Mouse (Mus musculus): ENCODE data around the gene Zfhx3.

Gene Zfhx3

DNA sequence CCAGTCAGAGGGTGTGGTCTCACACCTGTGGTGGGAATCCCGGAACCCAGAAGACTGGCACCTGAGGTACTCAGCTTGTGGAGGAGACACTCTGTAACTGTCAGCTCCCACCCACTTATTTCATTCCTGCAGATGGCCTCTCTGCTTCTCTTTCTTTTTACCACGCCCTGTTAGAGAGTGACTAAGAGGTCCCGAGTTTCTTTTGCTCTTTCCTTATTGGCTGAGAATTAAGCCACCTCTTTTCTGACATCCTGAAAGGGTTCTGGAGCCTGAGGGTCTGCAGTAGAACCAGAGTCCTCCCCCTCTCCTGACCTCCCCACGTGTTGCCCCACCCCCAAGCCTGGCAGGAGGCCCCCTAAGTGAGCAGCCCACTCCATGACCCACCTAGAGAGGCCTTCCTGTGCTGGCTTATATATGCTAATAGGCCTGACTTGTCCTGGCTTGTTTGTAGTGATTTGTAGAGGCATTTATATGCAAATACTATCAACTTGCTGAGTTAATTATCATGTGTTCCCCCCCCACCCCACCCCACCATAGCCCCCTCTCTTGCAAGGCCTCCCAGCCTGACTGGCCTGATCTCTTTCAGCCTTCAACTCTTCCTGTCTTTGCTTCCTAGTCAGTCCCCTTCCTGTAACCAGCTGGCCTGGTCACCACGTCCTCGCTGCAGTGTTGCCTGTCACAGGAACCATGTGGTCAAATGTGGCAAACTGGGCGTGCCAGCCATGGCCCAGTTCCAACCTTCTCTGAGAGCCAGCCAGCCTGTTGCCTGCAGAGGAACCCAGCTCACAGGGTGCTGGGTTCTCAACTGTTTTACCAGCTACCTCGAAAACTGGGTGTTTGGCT, 780.4 kb downstream of the Zfhx3 start:
- DNase-seq (ENCODE audit: low spot score) = peak; percentile 90

DNA sequence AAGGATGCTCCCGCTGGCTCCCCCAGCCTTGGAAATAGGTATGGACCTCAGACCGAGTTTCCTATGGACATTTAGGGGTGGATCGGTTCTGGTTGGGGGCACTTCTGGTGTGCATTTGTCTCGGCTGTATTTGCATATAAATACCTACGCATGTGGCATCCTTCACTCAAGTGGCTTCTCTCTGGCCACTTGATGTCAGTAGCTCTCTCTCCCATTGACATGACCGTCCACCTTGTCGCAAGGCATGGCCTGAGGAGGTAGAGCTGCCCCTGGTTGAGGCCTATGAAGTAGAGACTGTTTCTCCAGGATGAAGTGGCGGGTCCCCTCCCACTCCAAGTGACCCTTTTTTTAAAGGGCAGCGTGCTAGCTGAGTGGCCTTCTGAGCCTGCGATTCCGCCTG, 781.2 kb downstream of the Zfhx3 start:
- no peak for DNase-seq (ENCODE audit: low spot score)

DNA sequence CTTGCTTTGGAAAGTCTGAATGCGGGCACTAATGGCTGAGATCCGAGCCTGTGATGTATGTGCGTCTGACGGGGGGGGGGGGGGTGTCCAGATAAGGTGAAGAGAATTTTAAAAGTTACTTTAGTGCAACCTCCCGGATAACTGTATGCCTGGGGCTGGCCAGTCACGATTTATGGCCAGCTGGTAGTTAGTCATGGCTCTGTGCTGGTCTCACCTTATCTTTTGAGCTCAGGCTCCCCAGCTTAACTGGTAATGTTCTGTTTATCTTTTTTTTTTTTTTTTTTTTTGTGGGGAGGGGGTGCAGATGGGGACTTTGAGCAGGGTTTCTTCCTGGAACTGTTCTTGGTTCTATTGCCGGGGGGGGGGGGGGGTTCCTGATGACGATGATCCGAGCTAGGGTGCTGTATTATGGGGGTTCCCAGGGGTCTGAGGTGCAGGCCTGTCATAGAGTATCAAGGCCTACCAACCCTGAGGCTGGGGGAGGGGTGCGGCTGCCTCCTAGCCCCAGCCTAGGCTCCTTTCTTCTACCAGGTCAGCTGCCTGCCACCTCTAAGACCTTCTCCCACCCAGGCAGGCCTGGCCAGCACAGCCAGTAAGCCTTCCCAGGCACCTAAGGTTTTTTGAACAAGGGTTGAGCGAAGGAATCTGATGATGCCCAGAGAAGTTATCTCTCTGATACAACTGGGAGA, 782.5 kb downstream of the Zfhx3 start:
- DNase-seq (ENCODE audit: low spot score) = no peak

DNA sequence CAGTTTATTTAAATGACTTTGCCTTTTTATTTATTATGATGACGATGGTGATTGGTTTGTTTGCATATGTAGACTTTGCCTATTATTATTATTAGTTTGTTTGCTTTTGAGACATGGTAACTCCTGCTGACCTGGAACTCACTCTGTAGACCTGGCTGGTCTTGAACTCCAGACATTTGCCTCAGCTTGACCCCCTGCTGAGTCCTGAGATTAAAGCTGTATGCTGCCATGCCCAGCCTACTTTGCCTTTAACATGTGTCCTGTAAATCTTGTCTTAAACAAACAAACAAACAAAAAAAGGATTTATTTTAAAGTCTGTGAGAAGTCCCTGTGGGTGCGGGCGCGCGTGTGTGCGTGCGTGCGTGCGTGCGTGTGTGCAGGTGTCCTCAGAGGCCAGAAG, 783.2 kb downstream of the Zfhx3 start:
- DNase-seq (ENCODE audit: low spot score) = no peak

DNA sequence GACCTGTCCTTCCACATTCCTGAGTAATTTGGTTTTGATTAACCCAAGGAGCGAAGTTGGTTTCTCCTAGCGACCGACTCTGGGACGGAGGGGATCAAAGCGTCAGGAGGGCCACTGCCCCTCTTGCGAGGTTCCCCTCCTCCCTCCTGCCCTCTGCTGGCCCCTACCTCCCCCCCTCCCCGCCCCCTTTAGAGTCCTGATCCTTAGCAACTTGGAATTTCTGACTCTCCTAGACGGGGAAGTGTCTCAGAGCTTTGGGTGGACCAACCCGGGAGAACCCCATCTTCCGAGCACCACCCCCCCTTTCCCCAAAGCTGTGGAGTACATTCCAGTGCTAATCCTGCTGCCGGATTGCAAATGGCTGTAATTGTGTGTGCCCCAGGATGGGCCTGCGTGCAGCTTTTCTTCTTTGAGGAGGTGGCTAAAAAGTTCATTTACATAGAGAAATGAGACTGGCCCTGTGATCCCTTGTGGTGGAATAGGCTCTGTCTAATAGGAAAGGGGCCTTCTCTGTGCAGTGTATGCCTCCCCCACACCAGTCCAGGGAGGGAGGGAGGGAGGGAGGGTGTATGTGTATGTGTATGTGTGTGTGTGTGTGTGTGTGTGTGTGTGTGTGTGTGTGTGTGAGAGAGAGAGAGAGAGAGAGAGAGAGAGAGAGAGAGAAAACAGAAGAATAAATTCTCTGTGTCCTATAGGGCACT, 784.2 kb downstream of the Zfhx3 start:
- no peak for DNase-seq (ENCODE audit: low spot score)

DNA sequence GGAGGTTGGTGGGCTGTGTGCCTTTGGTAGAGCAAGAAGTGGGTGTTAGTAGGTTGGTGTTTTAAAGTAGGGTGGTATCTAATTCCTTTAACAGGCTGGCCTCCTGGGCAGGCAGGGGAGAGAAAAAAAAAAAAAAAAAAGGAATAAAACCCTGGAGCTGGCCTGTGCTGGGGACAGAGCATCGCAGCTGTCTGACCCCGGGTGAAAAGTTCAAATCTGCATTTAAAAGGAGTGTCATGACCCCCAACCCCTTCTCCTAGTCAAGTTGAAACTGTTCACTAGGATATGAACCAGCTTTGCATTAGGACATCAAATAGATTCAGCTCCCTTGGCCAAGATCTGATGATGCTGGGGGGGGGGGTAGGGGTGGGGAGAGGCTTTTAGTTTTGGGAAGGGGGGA, 786.7 kb downstream of the Zfhx3 start:
- DNase-seq (ENCODE audit: low spot score) = no peak

DNA sequence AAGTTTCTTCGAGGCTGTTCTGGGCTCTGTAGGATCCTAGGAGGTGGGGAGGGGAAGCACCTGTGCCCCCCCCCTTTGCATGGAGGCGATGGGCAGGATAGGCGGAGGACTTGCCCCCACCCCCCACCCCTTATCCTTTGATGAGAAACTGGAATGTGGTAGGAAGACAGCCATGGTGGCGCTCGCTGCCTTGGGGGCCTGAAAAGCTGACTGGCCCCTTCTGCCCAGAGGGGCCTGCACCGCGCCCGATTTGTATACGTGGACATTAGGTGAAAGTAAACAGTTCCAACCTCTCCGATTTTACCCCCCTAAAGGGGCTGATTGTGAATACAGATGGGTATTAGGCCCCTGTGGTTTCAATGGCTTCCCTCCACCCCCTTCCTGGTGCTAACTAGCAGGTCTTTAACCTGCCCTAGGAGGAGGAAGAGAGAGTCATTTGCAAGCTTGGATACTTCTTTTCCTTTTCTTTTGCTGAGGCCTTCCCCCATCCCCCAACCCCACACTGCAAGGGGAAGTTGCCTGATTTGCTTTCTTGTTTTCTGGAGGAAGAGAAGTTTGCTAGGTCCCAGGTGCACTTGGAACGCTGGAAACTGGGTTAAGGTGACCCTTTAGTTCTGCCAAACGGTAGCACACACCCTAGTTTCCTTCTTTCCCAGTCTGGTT, 787.4 kb downstream of the Zfhx3 start:
- no peak for DNase-seq (ENCODE audit: low spot score)

DNA sequence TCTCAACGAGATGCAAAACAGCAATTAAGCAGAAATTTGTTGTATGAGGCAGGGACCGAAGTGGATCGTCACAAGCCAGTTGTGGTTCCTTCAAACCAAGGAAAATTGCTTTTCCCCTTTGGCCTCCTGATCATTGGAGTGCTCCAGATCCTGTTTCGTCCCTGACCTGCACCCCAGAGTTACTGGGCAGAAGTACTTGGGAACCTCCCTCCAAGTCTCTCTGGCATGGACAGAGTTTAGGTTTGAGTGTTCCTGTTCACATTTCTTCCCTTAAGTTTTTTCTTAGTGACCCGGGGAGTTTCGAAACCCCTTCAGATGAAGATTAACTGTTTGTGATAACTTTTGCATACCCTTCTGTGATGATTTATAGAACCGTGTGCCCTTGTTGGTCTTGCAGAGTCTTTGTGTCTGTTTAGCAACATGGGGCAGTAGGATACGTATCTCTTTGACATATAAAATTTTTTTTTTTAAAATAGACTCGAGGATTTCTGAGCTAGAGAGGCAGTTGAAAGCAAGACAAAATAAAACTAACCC, 788.5 kb downstream of the Zfhx3 start:
- DNase-seq (ENCODE audit: low spot score) = no peak

DNA sequence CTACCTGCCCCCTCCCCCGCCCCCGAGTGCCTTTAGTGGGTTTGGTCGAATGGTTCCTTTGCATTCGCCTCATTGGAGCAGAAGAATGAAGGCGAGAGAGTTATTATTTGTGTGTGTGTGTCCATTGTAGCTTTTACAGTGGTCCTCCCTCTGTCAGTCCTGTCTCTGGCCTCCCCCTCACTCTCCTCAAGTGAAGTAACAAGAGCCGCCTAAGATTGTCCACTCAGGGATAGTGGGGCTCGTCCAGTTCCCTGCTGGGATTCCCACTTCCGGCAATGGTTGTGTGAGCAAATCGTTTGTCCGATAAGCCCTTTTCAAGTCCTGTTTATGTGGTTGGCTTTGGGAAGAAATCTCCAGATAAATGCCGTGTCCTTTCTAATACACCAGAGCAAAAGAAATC, 790.1 kb downstream of the Zfhx3 start:
- no peak for DNase-seq (ENCODE audit: low spot score)

DNA sequence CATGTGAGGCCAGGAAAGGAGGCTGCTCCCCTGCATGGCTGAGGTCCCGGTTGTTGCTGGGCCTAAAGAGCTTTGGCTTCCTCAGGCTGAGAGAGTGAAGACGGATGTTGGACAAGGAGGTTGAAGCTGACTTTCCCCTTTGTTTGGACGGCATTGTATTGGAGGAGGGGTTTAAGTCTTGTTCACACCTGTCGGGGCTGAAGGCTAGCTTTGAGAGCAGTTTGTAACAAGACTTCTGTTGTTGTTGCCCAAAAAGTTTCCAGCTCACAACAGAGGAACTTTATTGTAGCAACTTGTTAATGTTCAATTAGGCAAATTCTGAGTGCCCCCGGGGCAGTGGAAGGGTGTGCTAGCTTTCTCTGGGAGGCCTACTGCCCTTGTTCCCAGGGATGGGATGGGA, 790.9 kb downstream of the Zfhx3 start:
- no peak for DNase-seq (ENCODE audit: low spot score)

DNA sequence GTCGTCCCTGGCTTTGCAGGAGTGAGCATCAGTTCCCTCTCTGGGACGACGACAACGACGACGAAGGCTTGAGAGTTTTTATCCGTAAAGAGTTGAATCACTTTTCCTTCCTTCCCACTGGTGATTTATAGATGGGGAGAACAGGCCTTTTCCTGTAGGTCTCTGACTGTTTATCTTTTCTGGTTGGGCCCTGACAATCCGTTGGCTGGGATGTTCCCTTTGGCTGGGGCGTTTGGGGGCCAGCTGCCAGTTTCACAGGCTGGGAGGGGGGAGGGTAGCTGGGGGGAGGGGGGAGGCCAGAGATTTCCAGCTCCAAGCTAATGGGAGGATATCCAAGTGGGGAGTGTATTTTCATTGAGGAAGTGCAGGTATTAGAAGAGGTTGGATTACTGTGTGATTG, 794.0 kb downstream of the Zfhx3 start:
- DNase-seq (ENCODE audit: low spot score) = peak; percentile 34

DNA sequence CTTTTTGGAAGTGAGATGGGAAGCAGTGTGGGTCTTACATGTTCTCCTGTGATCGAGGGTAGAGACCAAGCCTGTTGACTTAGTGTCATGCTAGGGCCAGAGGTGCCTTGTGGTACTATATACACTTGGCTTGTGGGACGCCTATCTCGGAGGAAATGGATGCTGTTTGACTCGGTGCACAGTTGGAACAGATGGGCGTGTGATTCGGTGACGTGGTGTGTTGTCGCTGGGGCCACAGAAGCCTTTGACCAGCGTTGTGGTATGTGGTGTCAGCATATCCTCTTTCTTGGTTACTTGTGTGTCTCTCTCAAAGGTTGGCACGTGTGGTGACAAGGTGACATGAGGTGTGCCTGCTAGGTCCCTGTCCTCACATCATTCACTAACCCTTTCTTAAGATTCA, 795.7 kb downstream of the Zfhx3 start:
- no peak for DNase-seq (ENCODE audit: low spot score)

DNA sequence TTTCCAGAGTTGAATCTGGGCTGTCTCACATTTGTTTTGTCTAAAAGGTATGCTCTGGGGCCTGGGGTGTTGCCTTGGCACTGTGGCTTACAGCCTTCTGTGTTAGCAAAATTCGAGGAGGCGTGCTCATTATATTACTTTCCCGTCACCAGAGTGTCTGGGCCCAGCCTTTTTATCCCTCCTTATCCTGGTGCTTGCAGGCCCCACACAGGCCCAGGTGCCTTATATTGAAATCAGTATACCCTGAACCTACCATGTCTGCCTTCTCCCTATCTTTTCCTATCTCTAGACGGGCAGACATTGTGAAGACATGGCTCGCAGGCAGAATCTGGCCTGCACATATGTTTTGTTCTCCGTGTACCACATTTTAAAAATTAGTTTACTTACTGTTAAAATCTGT, 797.1 kb downstream of the Zfhx3 start:
- no peak for DNase-seq (ENCODE audit: low spot score)

DNA sequence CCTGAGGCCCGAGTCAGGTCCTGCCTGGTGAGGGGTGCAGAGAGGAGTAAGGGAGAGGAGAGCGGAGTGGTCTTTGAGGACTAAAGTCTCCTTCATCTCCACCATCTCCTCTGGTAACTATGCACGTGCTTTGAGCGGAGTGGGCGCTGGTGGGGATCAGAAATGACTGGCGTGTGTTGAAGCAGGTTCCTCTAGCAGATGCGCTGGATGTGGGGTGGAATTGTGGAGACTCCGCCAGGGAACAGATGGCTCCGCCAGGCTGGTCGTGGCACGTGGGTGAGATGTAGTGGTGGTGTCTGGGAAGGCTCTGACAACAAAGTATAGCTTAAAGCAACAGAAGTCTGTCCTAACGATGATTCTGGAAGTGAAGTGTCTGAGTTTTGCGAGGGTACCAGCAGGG, 798.0 kb downstream of the Zfhx3 start:
- no peak for DNase-seq (ENCODE audit: low spot score)

DNA sequence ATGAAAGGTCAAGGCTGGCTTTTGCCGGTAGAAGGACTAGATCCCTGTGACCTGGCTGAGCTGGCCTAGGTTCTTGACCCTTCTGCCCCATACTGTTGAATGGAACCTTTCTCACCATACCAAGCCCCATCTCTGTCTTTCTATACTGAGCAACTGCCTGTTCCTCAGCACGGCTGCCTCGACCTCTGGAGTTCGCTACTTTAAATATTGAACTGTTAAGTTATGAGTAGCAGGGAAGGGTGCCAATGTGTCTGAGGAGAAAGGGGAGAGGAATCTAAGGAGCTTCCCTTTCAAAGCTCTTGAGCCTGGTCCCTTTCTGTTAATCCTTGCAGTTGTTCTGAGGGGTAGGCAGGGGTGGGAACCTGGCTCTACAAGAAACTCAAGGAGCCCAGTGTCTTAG, 799.2 kb downstream of the Zfhx3 start:
- no peak for DNase-seq (ENCODE audit: low spot score)

DNA sequence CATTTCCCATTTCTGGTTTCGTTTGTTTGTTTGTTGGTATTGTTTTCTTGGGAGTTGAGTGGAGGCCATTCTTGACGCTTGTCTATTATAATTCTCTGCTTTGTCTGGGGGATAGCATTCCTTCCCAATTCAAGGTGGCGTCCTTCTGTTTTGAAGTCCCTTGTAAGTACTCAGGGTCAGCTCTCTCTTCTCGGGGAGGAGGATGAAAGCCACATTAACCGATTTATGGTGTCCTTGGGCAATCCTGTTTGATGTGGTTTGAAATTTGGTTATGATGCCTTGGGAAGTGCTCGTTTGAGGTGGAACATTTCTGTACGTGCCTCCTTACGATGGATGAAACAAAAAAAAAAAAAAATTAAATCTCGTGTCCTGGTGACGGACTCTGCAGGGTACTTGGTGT, 800.0 kb downstream of the Zfhx3 start:
- no peak for DNase-seq (ENCODE audit: low spot score)

DNA sequence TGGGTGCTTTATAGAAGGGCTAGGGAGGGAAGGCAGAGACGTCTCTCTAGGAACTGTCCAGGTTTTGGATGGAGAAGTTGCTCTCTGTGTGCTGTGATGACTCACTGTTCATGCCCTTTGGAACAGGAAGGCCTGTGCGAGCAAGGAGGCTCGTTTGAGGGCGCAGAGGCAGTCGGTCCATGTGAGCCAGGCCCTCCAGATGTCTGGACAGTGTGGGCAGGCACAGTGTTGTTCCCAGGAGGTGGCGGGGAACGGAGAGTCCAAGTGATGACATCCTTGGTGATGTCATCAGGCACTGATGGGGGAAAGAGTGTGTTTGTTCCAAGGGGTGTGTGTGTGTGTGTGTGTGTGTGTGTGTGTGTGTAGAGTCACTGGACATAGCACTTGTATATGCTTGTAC, 800.8 kb downstream of the Zfhx3 start:
- peak; percentile 39 for DNase-seq (ENCODE audit: low spot score)

DNA sequence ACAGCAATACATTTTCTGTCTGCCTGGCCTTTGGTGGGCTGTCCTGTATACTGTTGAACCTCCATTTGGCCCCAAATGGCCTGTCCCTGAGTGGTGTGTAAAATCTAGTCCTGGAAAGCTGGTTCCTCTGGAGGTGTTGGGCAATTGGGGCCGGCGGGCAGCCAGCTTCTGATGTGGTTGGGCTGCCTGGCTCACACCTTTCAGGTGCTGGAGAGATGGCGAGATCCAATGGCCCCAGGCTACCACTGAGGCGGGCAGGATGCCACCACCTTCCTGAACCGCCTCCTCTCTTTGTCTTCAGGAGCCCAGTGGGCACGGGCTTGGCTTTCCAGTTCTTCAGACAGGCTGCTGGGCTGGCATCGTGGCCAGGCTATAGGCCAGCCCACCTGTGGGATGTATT, 803.1 kb downstream of the Zfhx3 start:
- peak; percentile 38 for DNase-seq (ENCODE audit: low spot score)

DNA sequence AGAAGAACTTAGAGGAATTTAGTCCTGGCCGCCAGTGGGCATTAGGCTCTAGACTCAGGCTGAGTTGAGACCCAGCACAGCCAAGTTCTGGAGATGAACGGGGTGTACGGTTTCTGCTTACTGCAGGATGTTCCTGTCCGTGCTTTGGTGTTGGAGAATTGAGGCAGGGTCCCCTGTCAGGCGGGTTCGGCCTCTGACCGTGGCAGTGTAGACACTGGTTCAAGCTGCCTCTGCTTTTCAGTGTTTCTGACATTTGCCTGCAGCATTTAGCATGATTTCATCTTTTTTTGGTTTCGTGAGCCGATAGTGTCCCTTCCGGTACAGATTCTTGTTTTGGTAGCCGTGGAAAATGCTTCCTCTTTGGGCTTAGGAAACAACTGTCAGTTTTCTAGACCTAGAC, 805.7 kb downstream of the Zfhx3 start:
- DNase-seq (ENCODE audit: low spot score) = no peak

DNA sequence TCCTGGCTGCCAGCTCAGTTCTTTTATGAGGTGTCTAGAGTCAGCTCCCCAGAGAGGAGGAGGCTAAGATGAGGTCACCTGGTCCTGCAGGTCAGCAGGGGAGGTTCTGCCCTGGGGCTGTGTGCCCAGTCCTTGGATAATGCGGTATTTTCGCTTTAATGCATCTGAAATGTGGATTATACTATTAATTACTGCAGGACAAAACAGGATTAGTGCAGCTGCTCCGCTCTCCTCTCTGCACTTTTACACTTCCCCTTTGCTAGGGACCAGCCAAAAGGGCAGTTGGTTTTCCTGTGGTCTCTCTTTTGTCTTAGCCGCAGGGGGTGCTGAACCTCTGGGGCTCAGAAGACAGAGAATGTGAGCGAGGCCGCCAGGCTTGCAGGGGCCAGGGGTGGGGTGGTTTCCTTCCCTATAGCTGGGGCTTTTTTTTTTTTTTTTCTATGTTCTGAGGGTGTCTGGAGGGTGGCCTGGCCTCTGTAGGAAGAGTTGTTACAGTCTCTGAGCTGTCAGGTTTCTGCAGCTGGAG, 806.5 kb downstream of the Zfhx3 start:
- no peak for DNase-seq (ENCODE audit: low spot score)

DNA sequence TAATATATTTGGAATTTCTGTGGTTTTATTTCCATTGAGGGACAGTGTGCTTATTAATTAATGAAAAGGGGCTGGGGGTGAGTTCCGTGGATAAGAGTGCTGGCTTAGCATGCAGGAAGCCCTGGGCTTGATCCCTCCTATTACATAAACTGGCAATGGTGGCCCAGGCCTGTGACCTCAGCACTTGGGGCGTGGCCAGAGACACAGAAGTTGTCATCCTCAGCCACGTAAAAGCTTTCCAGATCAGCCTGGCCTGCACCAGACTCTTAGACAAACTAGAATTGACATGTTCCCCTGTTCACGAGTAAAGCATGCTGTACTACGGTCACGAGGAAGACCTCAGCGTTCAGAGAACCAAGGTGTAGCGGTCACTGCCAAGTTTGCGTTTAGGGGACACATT, 808.4 kb downstream of the Zfhx3 start:
- DNase-seq (ENCODE audit: low spot score) = no peak

DNA sequence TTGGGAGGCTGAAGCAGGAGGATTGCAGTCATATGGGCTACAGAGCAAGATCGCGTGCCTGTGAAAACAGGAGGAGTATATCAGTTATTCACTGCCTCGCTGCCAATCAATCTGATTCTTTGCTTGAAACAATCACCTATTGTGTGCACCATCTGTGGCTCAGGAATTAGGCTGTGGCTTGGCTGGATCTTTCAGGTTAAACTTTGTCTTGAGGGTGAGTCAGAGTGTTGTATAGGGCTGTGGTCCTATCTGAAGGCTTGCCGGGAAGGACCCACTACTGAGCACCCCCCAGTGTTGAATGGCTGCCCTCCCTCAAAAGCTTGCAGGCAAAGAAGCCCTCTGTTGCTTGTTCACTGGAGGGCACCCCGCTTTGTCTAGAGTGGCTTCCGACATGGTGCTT, 812.1 kb downstream of the Zfhx3 start:
- DNase-seq (ENCODE audit: low spot score) = no peak

All from lung, postnatal 25 days (tissue).